Mouse (Mus musculus) neural tube, embryonic 14.5 days (tissue): ENCODE measurements at regions not wholly inside any gene's neighbourhood (a gene's known extent, or its start where the extent isn't known, plus 50 kb on each side); places are given as distances from the start of the nearest gene placed in this dataset.

ENCODE experiments used
- ATAC-seq: fragments of 200-750 bp; cut with Nextera tagmentation; 2 replicates; pipeline ENCODE4 v1.8.0; 2017; ENCODE audit warnings: low read depth, mild to moderate bottlenecking, moderate TSS enrichment, moderate library complexity
- H3K27ac ChIP-seq: fragments of 300-500 bp; sonication (generic); 2 replicates; pipeline ENCODE4 v1.5.1; 2014; ENCODE audit warnings: low read depth, mild to moderate bottlenecking, control low read depth, low read length, moderate library complexity, mixed read lengths
- H3K27me3 ChIP-seq: fragments of 300-500 bp; sonication (generic); 2 replicates; pipeline ENCODE4 v1.6.1; 2014; ENCODE audit warnings: low read length; ENCODE audit not compliant: control insufficient read depth, insufficient read depth
- H3K36me3 ChIP-seq: fragments of 300-500 bp; sonication (generic); 2 replicates; pipeline ENCODE4 v1.6.1; 2014; ENCODE audit warnings: low read length, mixed read lengths; ENCODE audit not compliant: control insufficient read depth, insufficient read depth
- H3K4me1 ChIP-seq: fragments of 300-500 bp; sonication (generic); 2 replicates; pipeline ENCODE4 v1.6.1; 2014; ENCODE audit warnings: low read length; ENCODE audit not compliant: control insufficient read depth, insufficient read depth
- H3K4me2 ChIP-seq: fragments of 300-500 bp; sonication (generic); 2 replicates; pipeline ENCODE4 v1.6.1; 2014; ENCODE audit warnings: mild to moderate bottlenecking, low read depth, low read length, control low read depth
- H3K4me3 ChIP-seq: fragments of 300-500 bp; sonication (generic); 2 replicates; pipeline ENCODE4 v1.5.1; 2014; ENCODE audit warnings: low read depth, low read length, control low read depth, mixed read lengths
- H3K9ac ChIP-seq: fragments of 300-500 bp; sonication (generic); replicated peaks from 2 replicates; pipeline ENCODE4 v1.6.1; 2014; ENCODE audit warnings: low read depth, mild to moderate bottlenecking, control low read depth, low read length, mixed read lengths
- H3K9me3 ChIP-seq: fragments of 300-500 bp; sonication (generic); 2 replicates; pipeline ENCODE4 v1.6.1; 2016; ENCODE audit warnings: low read length; ENCODE audit not compliant: control insufficient read depth
- WGBS: fragments of 180-500 bp; shearing (Covaris S2); extraction: QIAGEN DNeasy Blood & Tissue Kit; methylation state at CpG from one replicate; pipeline ENCODE4 v1.1.7; 2014; 5-methylcytosine and 5-hydroxymethylcytosine counted together

- H3K27me3 ChIP-seq: no peaks in the 10 kb centered on the region
- H3K4me2 ChIP-seq: no peak overlapping the region
- H3K27ac ChIP-seq: no peak overlapping the region
- no peak for ATAC-seq
- no peak overlapping the region for H3K9ac ChIP-seq
- no peaks in the 10 kb centered on the region for H3K9me3 ChIP-seq
- no peaks in the 10 kb centered on the region for H3K36me3 ChIP-seq
- 86% methylated on average over 6 of the region's 6 CpGs for WGBS
- H3K4me3 ChIP-seq: no peak overlapping the region
- H3K4me1 ChIP-seq: peaks cover 13% of the 10 kb centered on the region; the same call in 1 of the 2 replicates
Observed at GRCm38 (mm10) chr13:43935284-43935683, 150.7 kb downstream of the Cd83 start.

- ATAC-seq: no peak
- no peak overlapping the region for H3K4me2 ChIP-seq
- no peaks in the 10 kb centered on the region for H3K9me3 ChIP-seq
- no peaks in the 10 kb centered on the region for H3K36me3 ChIP-seq
- H3K4me3 ChIP-seq: no peak overlapping the region
- 0 out of 2 replicates have a peak, but pooled peaks cover 2% of the 10 kb centered on the region for H3K4me1 ChIP-seq
- no peak overlapping the region for H3K27ac ChIP-seq
- H3K9ac ChIP-seq: no peak overlapping the region
- no peaks in the 10 kb centered on the region for H3K27me3 ChIP-seq
- 20% methylated on average over 4 of the region's 4 CpGs for WGBS
Observed at GRCm38 (mm10) chr13:43936504-43936903, 151.9 kb downstream of the Cd83 start.

- no peak overlapping the region for H3K4me2 ChIP-seq
- H3K4me3 ChIP-seq: no peak overlapping the region
- H3K27ac ChIP-seq: no peak overlapping the region
- H3K9ac ChIP-seq: no peak overlapping the region
- H3K27me3 ChIP-seq: no peaks in the 10 kb centered on the region
- 75% methylated on average over 7 of the region's 7 CpGs for WGBS
- H3K4me1 ChIP-seq: no peaks in the 10 kb centered on the region
- ATAC-seq: no peak
- no peaks in the 10 kb centered on the region for H3K36me3 ChIP-seq
- H3K9me3 ChIP-seq: no peaks in the 10 kb centered on the region
Observed at GRCm38 (mm10) chr13:43938611-43939010, 154.0 kb downstream of the Cd83 start.

- Histone ChIP-seq H3K4me1 (no peaks in the 10 kb centered on the region), H3K9me3 (no peaks in the 10 kb centered on the region), H3K4me2 (no peak overlapping the region), H3K4me3 (no peak overlapping the region), H3K36me3 (no peaks in the 10 kb centered on the region), H3K27me3 (no peaks in the 10 kb centered on the region), H3K9ac (no peak overlapping the region), H3K27ac (no peak overlapping the region)
- ATAC-seq: no peak
- WGBS: 40% methylated on average over 4 of the region's 4 CpGs
Observed at GRCm38 (mm10) chr13:43939375-43939774, 154.8 kb downstream of the Cd83 start.

GRCm38 (mm10) chr13:43941731-43942130 lies 157.2 kb downstream of the Cd83 start:
- Histone ChIP-seq H3K9me3 (no peaks in the 10 kb centered on the region), H3K36me3 (no peaks in the 10 kb centered on the region), H3K27me3 (no peaks in the 10 kb centered on the region), H3K4me2 (no peak overlapping the region), H3K9ac (no peak overlapping the region), H3K4me1 (no peaks in the 10 kb centered on the region), H3K27ac (no peak overlapping the region), H3K4me3 (no peak overlapping the region)
- no peak for ATAC-seq
- WGBS: 62% methylated on average over 8 of the region's 8 CpGs

- no peaks in the 10 kb centered on the region for H3K27me3 ChIP-seq
- no peak for ATAC-seq
- WGBS: 67% methylated on average over 3 of the region's 3 CpGs
- no peak overlapping the region for H3K4me2 ChIP-seq
- no peaks in the 10 kb centered on the region for H3K9me3 ChIP-seq
- H3K4me1 ChIP-seq: no peaks in the 10 kb centered on the region
- no peak overlapping the region for H3K9ac ChIP-seq
- no peaks in the 10 kb centered on the region for H3K36me3 ChIP-seq
- no peak overlapping the region for H3K4me3 ChIP-seq
- H3K27ac ChIP-seq: no peak overlapping the region
Observed at GRCm38 (mm10) chr13:43948606-43949005, 164.0 kb downstream of the Cd83 start.

- Histone ChIP-seq H3K36me3 (no peaks in the 10 kb centered on the region), H3K4me1 (no peaks in the 10 kb centered on the region), H3K4me3 (no peak overlapping the region), H3K27ac (no peak overlapping the region), H3K9ac (no peak overlapping the region), H3K9me3 (no peaks in the 10 kb centered on the region), H3K27me3 (no peaks in the 10 kb centered on the region), H3K4me2 (no peak overlapping the region)
- WGBS: 37% methylated on average over 15 of the region's 15 CpGs
- ATAC-seq: no peak
Observed at GRCm38 (mm10) chr13:43949740-43950643, 165.4 kb downstream of the Cd83 start.

- ATAC-seq: no peak
- 67% methylated on average over 4 of the region's 4 CpGs for WGBS
- Histone ChIP-seq H3K4me2 (no peak overlapping the region), H3K36me3 (no peaks in the 10 kb centered on the region), H3K27me3 (no peaks in the 10 kb centered on the region), H3K9ac (no peak overlapping the region), H3K27ac (no peak overlapping the region), H3K9me3 (no peaks in the 10 kb centered on the region), H3K4me3 (no peak overlapping the region), H3K4me1 (no peaks in the 10 kb centered on the region)
Observed at GRCm38 (mm10) chr13:43952491-43952890, 167.9 kb downstream of the Cd83 start.

- ATAC-seq: no peak
- H3K4me1 ChIP-seq: no peaks in the 10 kb centered on the region
- no peaks in the 10 kb centered on the region for H3K27me3 ChIP-seq
- no peaks in the 10 kb centered on the region for H3K9me3 ChIP-seq
- no peak overlapping the region for H3K4me2 ChIP-seq
- no peak overlapping the region for H3K4me3 ChIP-seq
- 85% methylated on average over 5 of the region's 5 CpGs for WGBS
- no peak overlapping the region for H3K9ac ChIP-seq
- H3K27ac ChIP-seq: no peak overlapping the region
- H3K36me3 ChIP-seq: no peaks in the 10 kb centered on the region
Observed at GRCm38 (mm10) chr13:43952972-43953592, 168.5 kb downstream of the Cd83 start.
